Mouse (Mus musculus) kidney, adult 9 months (tissue): Measurements from ENCODE around the gene Mas1.
"Not testable (repeated sequence)": the region's sequence is repeated elsewhere in the genome, so short reads cannot be mapped to it uniquely, and the experiment has no call there.

Experiments used
- DNase-seq: peaks from one replicate; pipeline ENCODE4 v3.0.0; 2022

Gene Mas1

DNA sequence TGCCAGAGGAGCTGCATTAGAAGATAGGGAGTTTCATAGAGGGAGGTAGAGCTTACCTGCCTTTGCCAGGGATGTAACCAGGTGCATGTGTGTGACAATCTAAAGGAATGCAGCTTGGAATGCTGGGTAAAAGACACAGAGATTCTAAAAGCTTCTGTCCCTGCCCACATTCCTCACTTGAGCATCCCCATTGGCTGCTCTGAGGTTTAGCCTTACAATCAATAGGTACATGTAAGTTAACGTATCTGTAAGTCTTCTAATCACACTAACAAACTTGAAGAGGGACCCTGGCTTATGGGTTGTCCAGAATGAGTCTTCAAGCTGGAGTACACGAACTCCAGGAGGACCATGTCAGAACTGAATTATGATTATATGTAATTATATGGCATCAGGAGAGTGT is at the start of gene Mas1:
Mas1 (minus strand) TSS at position 101 of the 400 bp plus-strand sequence.
- no peak for DNase-seq

DNA sequence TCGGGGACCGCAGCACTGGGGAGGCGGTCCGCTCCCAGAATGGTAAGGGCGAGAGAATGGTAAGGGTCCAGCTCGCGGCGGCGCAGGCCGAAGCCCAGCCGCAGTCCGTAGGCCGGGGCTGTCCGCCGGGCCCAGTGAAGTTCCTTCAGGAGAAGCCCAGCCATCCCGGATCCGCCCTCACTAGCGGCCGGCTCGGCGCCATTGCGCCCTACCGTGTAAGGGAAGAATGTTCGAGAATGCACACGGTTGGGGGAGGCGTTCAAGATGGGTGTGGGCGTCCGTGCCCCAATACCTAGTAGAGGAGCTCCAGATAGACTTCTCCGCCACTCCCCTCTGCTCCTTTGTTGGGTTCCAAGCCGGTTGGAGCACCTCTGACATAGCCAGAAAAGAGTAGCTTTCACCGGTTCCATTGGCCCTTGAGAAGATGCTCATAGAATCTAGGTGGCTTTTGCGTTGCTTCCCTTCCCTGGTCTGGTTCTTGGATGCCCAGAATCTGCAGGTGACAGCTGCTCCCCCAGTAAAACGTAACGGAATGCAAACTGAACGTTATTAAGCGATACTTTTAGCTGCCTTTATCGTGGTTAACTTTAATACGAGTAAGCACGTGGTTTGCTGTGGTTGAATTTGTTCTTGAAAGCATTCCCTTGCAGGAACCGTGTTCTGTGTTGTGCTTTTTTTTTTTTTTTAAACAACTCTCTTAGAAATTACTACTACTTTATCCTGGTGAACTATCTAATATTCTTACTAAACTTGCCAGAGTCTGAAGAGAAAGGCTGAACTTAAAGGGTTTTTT is 48.8 kb upstream of the Mas1 start:
- DNase-seq: peak; percentile 53

DNA sequence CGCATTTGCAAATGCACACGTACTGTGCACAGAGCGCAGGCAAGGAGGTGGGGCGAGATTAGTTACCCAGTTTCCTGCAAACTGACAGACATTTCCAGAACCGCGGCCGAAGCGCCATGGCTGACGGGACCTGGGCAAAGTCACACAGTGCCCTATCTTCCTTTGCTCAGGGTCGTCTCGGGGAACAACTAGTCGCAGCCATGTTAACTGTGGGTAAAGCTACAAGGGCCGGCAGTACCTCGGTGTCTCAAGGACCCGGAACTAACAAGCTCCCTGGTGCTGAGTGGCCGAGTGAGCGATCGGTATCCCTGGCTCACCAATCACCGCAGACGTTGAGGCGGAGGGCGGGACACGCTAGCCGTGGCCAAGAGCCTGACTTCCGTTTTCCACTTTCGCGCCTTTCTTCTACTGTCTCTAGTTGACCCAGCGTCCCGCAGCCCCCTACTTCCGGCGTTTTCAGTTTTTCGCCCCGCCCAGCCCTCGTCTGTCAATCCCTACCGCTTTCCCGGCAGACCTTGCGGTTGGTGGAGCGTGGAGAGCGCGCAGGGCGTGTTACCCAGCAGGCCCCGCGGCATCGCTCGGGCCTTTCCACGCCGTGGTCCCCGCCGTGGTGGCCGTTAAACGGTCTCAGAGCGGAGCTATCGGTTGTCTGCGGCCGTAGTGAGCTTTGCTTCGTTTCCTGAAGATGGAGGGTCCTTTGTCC is 48.1 kb upstream of the Mas1 start, which contains the start of gene Mrpl18:
Mrpl18 (minus strand) TSS at position 465 of the 703 bp plus-strand sequence.
- DNase-seq: peak; percentile 100

DNA sequence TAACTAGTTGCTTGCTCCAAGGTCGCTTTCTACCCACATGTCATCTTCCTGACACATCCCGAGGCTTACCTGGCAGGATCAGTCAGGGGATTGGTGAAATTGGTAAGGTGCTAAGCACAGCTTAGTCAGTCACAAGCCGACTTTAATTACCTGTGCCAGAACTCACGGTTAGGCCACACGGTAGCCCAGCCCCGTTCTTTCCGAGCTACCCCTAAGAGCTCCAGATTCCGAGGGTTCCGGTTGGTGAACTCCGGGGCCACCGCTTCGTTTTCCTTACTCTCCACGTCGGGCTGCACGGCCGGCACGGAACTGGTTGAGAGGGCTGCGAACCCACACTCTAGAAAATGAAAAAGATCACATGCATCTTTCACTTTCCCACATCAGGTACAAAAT is 47.5 kb upstream of the Mas1 start, which contains the start of gene Tcp1:
Tcp1 (plus strand) TSS at position 214 of the 393 bp plus-strand sequence.
- peak; percentile 53 for DNase-seq

DNA sequence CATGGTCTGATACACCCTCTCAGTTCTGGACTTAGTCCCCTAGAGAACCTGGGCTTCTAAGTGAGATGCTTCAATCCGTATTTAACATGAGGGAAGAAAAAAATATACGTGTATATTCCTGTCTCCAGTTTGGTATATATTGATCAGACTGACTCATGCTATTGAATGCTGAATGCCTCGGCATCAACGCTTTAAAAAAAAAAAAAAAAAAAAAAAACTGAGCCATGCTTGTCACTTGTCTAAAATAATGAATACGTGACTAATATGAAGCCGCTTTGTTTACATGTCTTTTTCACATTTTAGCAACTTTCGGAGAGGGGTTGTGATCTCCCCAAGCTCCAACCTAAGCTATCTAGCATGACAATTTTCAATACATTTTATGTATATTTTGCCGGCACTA is 42.4 kb upstream of the Mas1 start:
- DNase-seq: no peak

DNA sequence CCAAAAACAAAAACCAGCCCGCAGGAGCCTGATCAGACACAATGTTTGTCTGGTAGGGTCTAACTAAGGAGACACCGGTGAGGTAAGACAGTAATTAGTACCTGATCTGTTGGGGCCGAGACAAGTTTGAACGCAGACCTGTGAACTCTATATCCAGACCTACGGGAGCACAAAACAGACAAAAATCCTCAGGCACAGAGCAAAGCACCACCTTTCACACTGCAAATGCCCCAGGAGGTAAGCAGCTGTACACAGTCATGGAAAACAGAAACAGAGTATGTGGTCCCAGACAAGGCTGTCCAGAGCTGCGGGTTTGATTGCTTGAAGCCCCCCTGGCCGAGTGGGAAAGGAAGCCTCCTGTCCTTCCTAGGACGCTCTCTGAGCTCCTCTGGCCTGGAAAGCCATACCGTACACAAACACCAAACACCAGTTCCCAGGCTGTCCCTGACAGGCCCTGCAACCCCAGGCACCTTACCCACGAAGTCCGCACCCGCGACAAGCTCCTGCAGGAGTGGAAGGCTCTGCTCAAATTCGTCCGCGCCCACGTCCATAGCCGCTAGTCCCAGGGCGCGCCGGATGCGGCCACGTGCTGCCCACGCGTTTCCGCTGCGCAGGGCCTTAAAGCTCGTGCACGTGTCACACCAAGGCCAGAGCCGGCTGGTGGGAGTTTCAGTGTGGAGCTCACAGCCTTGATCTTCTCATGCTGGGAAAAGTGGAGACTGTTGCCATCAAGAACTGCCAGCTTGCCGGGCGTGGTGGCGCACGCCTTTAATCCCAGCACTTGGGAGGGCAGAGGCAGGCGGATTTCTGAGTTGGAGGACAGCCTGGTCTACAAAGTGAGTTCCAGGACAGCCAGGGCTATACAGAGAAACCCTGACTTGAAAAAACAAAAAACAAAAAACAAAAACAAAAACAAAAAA is 41.7 kb upstream of the Mas1 start, which contains the start of gene Pnldc1:
Pnldc1 (minus strand) TSS at position 870 of the 920 bp plus-strand sequence.
- no peak for DNase-seq

DNA sequence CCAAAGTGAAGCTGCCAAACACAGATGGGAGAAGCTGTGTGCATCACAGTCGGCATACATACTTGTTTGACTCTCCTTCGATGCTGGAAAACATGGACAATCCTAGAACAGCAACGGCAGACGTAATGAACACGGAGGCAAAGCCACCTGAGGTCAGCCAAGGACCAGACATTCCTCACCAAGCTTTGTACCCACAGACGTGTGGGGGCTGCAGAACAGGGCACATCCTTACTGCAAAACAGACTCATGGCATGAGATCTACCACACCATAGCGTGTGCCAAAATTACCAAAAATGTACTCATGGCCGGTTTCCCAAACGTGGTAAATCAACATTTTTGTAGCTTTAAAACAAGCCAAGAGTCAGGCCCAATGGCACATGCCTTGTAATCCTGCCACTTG is 38.5 kb upstream of the Mas1 start:
- no peak for DNase-seq

DNA sequence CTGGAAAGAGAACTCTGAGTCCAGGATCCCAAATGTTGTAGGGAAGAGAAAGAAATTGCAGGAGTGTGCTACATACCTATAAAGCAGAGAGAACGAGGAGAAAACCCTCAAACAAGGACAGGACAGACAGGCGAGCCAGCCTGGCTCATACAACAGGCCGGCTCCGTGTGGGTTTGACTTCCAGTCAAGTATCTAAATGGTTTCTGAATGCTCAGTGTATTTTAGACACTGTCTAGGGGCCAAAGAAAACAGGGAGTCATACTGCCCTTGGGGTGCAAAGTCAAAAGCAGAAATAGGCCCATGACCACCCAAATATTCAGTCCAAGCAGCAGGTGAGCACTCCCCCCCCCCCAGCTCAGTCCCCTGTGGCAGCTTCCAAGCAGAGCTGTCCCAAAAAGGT is 37.9 kb upstream of the Mas1 start:
- DNase-seq: no peak

DNA sequence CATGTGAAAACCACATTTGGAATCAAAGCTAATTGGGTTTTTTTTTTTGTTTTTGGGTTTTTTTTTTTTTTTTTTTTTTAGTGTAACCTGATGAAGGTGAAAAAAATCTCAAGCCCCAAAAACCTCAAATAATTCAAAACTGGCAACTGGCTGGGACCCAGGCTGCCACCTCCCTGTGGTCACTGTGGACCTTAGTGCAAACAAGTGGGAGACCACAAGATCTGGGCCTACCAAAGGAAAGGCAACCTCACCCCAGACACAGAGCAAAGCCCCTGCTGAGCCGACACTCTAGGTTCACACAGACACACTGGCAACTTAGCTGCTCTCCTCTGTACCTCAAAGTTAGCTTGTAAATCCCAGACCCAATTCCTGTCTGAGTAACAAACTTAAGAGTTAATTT is 36.4 kb upstream of the Mas1 start:
- DNase-seq: no peak

DNA sequence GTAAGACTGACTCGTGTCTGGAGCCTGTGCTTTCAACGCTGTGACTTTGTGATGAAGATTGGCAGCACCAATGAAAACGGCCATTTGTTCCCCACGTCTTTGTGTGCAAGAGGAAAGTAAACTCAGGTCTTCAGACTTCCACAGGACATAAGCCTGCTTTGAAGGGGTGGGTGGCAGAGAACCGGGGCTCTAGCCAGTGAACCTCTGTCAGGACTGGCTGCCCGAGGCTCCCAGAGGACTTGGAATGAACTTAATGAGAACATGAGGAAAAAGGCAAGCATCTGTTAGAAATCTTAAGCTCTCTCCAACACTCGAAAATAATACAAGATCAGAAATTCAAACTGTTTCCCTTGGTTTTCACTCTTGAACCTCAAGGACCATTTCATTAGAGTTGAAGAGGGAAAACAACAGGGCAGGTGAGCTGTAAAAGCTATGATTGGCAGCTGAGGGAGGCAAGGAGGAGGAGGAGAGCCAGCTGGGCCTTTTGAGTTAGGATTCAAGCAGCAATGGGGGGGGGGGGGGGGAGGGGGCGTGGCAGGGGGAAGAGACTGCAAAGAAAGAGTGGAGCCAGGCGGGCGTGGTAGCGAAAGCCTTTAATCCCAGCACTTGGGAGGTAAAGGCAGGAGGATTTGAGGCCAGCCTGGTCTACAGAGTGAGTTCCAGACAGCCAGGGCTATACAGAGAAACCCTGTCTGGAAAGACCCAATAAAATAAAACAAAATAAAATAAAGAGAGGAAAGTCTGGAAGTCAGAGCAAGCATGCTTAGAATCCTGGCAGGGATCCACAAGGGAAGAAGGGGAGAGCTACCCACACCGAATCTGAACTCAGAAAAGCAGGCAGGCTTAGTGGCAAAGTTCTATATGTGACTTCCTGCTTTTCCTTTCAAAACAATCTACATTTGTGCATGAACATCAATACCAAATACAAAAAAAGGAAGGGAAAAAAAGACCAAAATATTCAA is 35.7 kb upstream of the Mas1 start:
- no peak for DNase-seq

DNA sequence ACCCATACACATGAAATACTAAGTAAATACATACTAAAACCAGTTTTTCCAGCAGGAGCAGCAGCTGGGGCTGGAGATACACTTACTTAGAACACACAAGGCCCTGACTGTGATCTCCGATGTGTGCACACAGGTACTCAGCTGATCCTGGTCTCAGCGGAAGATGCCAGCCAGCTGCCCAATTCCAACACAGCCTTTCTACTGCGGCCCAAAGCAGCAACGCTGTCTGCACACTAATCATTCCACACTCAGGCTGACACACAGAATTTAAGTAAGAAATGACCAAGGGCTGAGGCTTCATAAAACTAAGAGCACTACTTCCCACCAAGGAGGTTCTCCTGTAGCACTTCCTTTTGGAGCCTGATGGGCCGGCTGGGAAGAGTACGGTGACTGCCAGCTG is 34.3 kb upstream of the Mas1 start:
- no peak for DNase-seq

DNA sequence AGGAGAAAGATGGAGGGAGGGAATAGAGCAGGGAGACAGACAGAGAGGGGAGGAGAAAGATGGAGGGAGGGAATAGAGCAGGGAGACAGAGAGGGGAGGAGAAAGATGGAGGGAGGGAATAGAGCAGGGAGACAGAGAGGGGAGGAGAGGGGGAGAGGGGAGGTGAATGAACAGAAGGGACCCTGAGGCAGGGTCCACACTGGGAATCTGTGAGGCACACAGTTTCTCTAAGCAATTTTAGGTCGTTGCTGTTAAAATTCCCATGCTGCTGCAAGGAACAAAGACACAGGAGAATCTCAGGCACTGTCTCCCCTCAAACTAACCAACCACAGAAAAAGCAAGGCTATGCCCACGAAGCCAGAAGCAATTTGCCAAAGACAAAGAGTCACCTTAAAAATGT is 30.7 kb upstream of the Mas1 start:
- not testable (repeated sequence) for DNase-seq

DNA sequence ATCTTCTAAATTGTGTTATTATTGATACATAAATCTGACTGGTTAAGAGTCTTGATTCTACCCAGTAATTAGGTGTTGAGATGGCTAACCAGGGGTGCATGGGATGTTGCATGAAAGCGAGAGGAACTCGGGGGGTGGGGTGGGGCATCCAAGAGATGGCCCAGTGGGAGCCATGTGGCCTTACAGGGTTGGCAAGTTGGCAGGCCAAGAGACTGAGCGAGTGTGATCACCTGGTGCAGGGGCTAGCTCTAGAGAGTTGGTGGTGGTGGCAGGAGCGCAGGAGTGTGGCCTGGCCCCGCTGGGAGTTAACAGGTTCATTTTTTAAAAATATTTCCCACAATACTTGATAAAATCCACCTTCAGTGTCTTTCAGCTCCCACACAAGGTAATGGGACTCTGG is 29.7 kb upstream of the Mas1 start:
- no peak for DNase-seq

DNA sequence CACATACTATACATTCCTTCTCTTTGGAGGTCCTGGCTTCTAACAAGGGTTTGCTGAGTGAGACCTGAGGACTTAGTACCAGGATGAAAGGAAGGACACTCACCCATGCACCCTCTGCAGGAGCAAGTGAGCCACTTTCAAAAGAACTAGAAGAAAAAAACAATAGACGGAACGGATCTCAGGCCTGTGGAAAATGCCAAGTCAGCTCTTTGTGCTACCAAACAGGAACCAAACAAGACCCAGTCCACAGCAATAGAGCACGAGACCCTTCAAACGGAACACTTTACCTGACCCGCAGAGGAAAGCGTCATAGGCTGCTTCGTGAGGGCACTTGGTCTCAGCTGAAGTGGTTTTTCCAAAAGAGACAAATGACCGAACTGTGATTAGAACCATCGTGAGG is 24.1 kb upstream of the Mas1 start:
- no peak for DNase-seq

DNA sequence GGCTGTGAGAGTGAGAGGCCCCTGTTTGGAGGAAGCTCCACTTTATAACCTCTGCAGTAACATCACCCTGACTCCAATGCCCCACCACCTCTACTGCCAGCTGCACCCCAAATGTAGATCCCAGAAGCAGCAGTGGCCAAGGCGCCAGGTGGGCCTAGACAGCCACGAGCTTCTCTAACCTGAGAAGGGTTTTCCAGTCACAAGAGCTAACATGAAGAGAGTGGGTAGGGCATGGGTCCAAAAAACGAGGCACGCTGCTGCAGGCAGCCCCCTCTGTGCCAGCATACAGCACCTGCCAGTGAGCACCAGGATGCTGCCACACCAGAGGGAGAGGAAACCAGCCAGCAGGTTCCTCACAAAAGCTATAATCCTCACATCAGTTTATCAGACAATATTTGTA is 23.1 kb upstream of the Mas1 start:
- DNase-seq: no peak

DNA sequence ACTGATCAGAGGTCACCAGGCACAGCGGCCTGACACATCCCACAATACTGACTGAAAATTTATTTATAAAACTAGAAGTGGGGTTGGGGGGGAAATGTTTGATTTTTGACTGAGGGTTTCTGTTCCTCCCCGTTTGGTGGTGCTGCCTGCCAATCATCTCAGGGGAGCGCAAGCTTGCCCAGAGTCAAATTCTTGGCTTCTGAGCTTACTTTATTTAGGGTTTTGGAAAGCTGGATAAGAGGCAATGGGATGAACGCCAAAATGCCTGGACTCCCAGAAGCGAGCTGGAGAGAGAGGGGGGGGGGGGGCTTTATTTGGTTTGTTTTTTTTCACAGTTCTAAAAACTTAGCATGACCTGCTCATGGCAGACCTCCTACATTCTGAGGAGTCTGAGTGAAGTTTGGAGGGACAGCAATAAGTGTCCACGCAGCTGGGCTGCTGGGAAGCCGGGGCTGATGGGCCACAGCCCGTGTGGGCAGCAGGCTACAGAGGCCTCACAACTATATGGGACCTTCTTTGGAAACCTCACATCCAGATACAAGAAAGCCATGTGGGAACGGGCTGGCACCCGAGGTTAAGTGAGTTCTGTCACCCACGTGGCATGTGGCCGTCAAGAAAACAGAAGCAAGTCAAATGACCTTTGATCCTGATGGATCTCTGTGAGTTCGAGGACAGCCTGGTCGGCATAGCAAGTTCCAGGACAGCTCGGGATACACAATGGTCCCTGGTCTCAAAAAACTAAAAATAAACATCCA is 19.3 kb upstream of the Mas1 start:
- DNase-seq: no peak

DNA sequence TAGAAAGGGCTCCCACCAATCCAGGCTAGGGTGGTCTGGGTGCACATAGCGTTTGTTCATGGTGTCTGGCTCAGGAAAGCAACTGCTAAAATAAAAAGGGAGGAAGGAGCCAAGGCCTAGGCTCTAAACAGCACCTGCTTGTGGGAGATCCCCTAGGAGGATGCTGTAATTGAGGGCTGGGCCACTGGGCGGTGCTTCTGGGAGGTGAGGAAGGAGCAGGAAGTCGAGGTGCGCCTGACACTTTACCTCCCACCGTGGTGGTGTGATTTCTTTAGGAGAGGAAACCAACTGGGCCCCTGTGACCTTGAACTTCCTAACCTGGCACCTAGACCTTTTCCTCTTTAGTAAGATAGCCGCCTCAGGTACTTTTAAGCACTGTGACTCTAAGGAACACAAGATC is 18.7 kb upstream of the Mas1 start:
- no peak for DNase-seq

DNA sequence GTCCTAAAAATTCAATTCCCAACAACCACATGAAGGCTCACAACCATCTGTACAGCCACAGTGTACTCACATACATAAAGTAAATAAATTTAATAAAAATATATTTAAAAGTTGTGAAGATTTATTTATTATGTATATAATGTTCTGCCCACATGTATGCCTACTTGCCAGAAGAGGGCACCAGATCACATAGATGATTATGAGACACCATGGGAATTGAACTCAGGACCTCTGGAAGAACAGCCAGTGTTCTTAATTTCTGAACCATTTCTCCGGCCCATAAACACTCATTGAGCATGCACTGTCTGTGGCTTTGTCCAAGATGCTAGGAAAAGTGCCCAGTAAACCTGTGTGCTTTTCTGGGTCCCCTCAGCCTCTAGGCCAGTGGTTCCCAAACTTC is 13.3 kb upstream of the Mas1 start:
- no peak for DNase-seq

DNA sequence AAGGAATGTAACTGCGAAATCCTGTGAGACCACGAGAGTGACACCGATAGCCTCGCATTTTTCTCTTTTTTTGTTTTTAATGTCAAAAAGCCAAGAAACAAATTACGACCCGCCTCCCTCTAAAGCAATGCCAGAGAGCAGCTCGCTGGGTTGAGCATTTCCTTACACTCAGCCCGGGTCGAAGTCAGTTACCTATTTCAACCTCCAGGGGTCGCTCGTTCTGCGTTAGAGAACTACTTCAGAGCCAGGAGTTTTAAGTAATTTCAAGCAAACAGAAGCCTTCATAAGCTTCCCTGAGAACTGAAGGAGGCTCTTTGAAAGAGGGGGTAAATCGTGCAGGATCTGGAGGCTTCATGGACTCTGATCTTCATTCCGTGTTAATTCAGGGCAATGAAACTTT is 12.2 kb upstream of the Mas1 start:
- DNase-seq: peak; percentile 93

DNA sequence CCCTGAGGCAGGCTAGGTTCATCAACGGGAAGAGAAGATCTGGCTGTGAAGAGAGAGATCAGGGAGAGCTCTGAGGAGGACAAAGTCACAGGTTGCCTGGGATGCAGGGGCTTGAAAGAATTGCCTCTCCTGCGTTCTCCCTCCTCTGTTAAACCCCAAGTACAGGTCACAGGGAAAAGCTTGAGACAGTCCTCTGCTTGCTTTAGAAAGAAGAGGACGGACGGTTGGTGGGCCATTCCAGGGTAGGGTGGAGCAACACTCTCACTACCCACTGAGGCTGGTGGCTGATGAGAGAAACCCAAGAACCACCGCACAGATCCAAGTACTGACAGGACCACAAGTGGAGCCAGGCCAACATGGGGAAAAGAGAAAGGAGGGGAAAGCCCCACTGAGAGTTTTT is 7.8 kb upstream of the Mas1 start, which contains the start of gene Mrgprh:
Mrgprh (plus strand) TSS at position 301 of the 400 bp plus-strand sequence.
- no peak for DNase-seq
